Mouse (Mus musculus) monocyte, adult 5-6 weeks (primary cell): ENCODE results near the gene Cd40. TPM values are rescaled to one million over a fixed set of nuclear protein-coding genes. Genes with fewer than 3 reads are reported as not detected.

Source experiments
- ATAC-seq: fragments of 153-309, 156-312 bp; replicated peaks from 2 replicates; pipeline ENCODE4 v1.8.0; 2017; ENCODE audit warnings: mild to moderate bottlenecking; ENCODE audit not compliant: low TSS enrichment, insufficient number of reproducible peaks, severe bottlenecking, poor library complexity, low FRiP score
- total RNA-seq: library from RNA; stranded (forward); fragments of 200-1000, 200-491, 200-594 nt; gene quantifications from 3 replicates; pipeline ENCODE4 v1.2.3, GENCODE M21; 2017

Cd40 gene
- total RNA-seq, 1 experiment from 2014 or later, result 20.5 TPM

DNA sequence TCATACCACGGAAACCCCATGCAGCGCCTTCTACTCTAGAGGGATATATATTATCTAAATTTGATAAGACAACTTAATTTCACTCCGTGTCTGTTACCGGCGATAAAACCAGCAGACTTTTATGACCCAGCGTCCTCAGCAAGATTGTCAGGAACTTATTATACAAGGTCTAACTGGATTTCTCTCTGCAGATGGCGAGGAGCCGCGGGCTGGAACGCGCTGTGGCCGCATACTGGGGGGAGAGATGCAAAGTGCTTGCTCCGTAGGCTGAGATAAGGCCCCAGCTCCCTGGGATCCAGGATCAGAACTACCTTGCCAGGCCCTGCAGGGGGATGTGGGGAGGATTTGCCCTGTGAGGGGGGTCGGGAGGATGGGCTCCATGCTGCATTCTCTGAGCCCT lies 34.0 kb downstream of the Cd40 start:
- ATAC-seq, result no peak

DNA sequence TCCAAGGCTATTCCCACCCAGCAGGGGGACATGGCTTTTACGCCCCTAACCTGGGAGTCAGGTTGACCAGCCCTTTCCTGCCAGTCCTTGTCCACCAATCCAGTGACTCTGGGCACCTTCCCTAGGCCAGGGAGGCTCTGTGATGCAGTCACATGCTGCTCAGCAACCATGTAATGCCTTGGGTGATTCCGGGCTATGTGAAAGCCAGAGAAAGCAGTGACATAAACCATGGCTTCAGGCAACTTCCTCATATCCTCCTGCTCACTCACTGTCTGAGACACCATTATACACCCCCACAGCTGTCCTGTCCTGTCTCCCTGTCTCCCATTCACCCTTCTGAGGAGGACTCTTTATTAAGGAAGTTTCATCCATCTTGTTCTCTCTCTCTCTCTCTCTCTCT lies 35.2 kb downstream of the Cd40 start, which contains the start of gene 1700025C18Rik:
Gene 1700025C18Rik (minus strand): TSS at position 101 of the 400 bp plus-strand sequence.
- no peak for ATAC-seq

DNA sequence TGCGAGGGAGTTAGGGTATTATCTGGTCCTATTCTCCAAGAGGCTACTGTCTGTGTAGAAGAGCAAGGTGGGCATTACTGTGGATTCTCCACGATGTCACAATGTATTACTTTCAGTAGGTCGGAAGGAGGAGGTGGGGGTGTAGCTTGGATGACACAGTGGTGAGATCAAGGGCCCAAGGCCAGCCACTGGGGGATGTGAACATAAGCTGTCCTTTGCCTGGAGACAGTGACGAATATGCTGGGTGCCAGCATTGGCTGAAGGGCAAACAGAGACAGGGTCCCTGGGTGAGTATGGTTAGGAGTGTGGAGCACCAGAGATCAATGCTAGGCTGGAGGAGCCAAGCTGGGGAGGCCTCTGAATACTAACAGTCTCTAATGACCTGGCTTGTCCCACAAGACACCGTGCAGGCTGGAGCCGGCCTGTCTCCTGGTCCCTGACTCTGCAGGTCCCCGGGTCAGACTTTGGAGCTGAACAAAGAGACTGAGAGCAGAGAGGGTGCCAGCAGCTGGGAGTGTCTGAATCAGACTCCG lies 36.1 kb downstream of the Cd40 start:
- no peak for ATAC-seq

DNA sequence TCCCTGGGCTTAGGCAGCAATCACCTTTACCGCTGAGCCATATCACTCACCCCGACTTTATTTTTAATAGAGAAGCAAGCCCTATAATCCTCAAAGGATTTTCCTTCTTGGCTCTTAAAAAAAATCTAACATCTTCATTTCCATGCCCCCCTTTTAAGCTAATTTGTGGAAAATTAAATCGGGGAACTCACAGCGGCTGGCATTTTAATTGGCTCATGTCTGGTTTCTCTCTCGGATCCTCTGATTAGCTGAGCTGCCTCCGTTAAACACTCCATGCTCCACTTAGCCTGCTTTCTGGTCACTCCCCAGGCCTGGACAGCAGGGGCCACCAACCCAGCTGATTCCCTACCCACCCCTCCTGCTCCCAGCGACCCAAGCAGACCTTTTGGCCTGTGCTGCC lies 37.0 kb downstream of the Cd40 start:
- no peak for ATAC-seq

DNA sequence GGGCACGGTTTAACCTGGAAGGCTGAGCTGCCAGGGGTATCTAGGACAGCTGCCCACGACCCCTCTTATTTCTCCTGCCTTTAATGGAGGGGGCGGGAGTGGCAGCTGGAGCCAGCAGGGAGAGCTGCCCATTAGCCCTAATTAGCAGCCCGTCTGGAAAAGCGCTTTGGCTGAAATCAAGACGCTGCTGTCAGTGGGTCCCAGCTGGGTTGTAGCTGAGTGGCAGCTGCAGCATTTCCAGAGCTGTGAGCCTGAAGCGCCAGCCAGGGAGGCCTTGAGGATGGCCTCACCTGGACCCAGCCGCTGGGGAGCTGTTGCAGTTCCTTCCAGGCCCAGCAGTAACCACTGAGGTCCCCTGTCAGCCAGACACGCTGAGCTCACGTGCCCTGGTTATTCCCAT lies 40.9 kb downstream of the Cd40 start:
- no peak for ATAC-seq

DNA sequence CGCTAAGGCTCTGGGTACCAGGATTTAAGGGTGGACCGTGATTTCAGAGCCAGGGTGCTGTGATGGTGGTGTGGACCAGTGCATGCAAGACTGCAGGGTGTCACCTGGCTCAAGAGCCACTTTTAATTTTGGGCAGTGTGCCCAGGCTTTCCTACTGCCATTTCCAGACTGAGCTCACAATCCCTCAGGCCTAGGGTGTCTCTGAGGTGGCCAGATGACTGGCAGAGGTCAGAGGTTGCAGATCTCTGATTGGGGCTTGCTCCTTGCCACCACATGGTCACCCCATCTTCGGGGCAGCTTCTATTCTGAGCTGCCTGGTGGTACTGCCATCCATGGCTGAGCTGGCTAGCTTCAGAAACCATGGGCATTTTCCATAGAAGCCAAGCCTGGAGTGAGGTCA lies 43.4 kb downstream of the Cd40 start:
- ATAC-seq, result no peak

DNA sequence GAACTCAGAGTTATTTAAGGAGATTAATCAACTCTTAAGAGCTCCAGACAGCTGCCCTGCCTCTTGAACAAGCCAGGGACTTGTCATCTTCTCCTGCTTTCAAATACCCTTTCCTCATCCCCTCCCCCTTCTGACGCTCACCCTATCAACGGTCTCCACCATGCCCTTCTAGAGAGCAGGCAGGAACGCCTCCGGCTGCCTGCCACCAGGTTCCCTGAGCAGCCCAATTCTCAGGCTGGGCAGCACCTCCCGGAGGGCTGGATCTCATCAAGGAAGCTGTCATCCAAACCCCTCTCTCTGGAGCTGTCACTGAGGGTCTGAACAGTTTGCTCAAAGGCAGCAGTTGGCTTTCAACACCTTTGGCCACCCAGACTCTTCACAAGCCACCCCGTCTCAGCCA lies 45.3 kb downstream of the Cd40 start:
- no peak for ATAC-seq

DNA sequence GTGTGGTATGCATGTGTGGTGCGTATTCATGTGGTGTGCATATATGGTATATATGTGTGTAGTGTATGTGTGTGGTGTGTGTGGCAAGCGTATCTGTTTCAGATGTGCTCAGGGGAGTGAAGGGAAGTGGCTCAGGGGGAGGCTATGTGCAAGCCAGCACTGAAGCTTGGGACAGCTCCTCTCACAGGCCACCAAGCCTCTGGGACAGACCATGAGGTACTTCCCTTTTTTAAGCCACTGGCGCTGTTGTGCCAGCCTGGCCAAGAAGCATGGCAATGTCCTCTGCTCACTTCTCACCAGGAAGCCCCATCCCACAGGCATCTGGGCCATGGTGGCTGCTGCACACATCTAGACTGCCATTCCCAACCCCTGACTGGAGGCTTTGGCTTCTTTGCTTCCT lies 47.5 kb downstream of the Cd40 start:
- no peak for ATAC-seq

DNA sequence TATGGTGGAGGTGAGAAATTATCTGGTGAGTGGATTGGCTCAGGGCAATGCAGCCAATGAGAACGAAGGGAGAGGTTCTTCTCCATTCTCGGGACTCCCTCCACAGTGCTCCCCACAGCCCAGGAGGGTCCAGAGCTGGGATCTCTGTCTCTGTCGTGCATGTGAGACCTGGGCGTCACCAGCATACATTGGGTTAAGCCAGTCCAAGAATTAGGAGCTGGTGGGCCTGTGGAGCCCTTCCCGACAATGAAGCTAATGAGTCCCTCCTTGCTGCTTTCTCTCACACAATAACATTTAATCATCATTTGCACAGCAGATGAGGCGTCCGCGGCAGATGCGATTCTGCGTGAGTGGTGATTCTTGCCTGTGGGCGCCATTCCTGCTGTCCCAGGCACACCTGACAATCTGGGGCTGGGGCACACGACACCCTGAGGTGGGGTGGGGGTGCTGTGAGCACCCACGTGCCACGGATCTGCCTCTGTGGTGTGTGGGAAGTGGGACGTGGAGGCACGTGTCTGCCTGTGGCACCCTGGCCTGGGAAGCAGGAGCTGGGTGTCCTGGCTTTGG lies 50.2 kb downstream of the Cd40 start:
- no peak for ATAC-seq

DNA sequence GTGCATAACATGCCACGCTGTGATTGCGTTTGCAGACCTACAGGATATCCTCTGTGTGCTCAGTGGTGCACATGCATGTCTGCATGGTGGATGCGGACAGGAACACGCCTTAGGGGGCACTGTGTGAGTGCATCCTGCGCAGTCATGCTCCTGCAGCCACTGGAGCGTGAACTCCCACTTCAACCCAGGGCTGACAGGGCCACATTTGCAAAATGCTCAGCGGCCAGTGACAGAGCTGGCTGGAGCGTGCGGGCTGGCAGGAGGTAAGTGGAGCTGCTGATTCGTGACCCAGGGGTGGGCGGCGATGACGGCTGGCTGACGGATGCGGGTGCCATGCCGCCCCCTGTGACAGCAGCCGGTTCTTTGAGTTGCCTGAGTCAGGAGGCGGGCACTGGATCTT lies 51.2 kb downstream of the Cd40 start:
- ATAC-seq, result no peak

DNA sequence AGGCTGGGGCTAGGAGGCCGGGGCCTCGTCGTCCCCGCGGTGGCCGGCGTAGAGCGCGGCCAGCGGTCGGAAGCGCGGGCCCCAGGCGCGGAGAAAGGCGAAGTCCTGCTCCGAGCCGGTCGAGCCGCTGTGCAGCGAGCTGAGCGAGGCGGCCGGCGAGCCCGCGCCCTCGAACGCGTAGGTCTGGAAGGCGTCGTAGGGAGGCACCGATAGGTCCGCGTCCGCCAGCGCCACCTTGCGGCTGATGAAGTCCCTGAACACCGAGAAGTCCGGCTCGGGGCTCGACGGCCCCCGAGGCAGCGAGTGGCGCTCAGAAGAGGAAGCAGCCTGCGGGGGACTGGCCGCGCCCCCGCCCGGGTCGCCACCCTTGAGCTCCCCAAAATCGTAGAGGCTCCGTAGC lies 56.7 kb downstream of the Cd40 start:
- peak; percentile 73; the same call in 1 of the 2 replicates for ATAC-seq

DNA sequence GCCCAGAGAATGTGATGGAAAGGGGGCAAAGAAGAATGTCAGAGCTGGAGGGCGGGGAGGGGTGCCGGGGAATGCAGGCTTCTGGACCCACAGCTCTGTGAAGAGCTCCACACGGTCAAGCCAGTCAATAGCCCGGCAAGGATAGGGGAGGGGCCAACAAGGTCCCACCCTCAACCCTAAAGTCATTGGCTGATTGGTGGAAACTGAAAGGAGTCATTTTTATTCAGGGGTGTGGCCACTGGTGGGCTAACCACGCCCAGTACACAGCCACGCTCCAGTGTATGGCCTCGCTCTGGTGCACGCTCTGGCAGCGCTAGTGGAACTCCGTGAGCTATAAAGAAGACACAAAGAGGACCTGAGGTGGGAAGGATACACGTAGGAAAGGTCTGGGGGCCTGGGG lies 58.3 kb downstream of the Cd40 start:
- no peak for ATAC-seq

DNA sequence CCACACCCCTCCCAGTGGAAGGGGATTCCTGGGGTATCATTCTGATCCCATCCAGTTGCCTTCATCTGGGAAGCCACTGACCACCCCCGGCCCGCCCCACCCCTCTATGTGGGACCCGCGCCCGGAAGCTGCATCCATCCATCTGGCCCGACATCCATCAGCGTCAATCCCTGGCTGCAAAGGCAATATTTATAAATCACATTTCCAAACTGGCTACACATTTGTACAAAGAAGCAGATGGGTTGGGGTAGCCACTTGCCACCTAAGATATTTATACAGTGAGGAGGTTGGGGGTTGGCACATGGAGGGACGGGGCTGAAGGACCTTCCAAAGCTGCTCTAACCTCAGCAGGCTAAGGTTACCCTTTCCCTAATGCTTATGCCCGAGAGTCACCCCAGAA lies 65.3 kb downstream of the Cd40 start:
- no peak for ATAC-seq

DNA sequence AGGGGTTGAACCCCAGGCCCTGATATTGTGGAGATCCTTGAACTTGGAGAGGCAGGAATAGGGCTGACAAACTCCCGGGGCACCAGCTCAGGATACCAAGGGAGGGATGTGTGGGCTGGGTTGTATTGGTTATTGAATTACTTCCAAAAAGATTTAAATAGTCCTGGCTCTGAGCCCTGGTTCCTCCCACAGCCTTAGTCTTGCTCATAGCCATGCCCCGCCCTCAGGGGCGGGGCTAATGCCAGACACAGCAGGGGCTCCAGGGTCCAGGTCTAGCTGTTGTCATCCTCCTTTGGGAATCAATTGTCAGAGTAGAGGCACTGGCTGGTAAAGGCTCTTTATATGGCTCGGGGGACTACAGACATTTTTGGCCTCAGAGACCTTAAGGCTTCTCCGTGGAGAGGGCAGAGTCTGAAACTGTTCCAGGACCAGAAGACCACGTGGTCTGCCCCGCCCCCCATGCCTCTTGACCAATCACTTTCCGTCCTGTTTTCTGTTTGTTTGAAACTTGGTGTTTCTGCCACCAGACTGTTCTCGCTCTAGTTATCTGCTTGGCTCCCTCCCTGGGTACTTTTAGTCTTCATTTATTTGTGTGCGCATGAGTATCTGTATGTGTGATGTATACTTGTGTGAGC lies 65.9 kb downstream of the Cd40 start:
- ATAC-seq, result no peak

Other genes with a start within 250 kb of the Cd40 start
- gene Zswim1, start 232.9 kb upstream of the Cd40 start, total RNA-seq, result 0.67 to 1.8 TPM (median 1.7 TPM) in 3 replicates
- gene Spata25, start 227.1 kb upstream of the Cd40 start, total RNA-seq, result not detected in 3 replicates
- gene Ctsa, start 222.8 kb upstream of the Cd40 start, total RNA-seq, result 283 to 459 TPM (median 330 TPM) in 3 replicates
- gene Neurl2, start 222.2 kb upstream of the Cd40 start, total RNA-seq, result 0.97 to 3.0 TPM (median 2.3 TPM) in 3 replicates
- 37.3 to 58.3 TPM (median 46.8 TPM) in 3 replicates for gene Pltp, start 197.9 kb upstream of the Cd40 start, total RNA-seq
- gene Pcif1, start 176.3 kb upstream of the Cd40 start, total RNA-seq, result 60.0 to 62.1 TPM (median 60.1 TPM) in 3 replicates
- gene Zfp335, start 143.9 kb upstream of the Cd40 start, total RNA-seq, result 9.1 to 21.0 TPM (median 12.5 TPM) in 3 replicates
- 1.7 to 19.4 TPM (median 15.0 TPM) in 3 replicates for gene Mmp9, start 114.8 kb upstream of the Cd40 start, total RNA-seq
- 0.11 to 1.7 TPM (median 0.29 TPM) in 3 replicates for gene Slc12a5, start 94.8 kb upstream of the Cd40 start, total RNA-seq
- 25.0 to 47.8 TPM (median 37.3 TPM) in 3 replicates for gene Ncoa5, start 20.8 kb upstream of the Cd40 start, total RNA-seq
- not detected in 3 replicates for gene 1700025C18Rik, start 35.1 kb downstream of the Cd40 start, total RNA-seq
- gene Cdh22, start 179.2 kb downstream of the Cd40 start, total RNA-seq, result 0.57 to 8.1 TPM (median 2.1 TPM) in 3 replicates
- gene Slc35c2, start 232.2 kb downstream of the Cd40 start, total RNA-seq, result 40.2 to 52.6 TPM (median 47.2 TPM) in 3 replicates